Mouse (Mus musculus) T-helper 1 cell (primary cell): ENCODE results near the gene Tcl1b5.
"Not testable (repeated sequence)": the region's sequence is repeated elsewhere in the genome, so short reads cannot be mapped to it uniquely, and the experiment has no call there.

Experiments
- in situ Hi-C: fragments of 300-600 bp; cut with MboI, MseI; formaldehyde crosslinking; loops from one replicate; pipeline ENCODE4 v1.15.1; 2025; ENCODE audit warnings: high pct_unique_total_duplicates

Gene Tcl1b5

DNA sequence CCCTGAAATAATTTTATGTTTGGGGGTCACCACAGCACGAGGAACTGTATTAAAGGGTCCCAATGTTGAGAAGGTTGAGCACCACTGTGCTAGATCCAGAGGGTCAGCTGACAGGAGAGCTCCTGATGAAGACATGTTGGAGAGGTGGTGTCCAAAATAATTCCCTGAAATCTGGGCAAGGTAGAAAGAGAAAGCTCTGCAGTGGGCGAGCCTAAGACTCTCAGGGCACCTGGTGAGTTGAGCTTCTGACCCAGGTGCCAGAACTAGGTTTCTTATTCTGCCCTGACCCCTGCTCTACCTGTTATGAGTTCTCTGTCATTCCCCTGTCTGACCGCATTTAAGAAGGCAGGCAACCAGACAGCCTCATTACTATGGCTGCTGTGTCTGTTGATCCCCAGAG, at the start of gene Tcl1b5:
Tcl1b5 (plus strand) TSS at position 301 of the 400 bp plus-strand sequence.
- in situ Hi-C loops: loop anchor here (10.0 kb wide), 1 partner anchor 121 kb away; no protein-coding TSS in a partner anchor

DNA sequence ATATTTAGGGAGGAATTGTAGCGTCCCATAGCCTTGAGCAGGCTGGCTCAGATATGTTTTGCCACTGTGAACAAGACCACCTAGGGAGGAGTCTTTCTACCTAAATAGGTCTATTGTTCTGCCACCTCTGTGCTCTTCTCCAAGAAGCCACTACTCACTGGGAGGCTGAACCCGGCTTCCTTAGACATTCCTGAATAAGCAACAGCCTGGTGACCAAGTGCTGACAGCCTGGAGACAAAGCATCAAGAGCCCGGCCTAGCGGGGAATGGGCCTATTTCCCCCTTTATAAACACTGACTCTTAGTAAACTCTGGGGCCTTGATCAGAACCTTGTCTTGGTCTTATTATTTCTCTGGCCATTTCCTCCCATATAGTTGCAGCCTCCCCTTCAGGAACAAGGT, 49.6 kb upstream of the Tcl1b5 start:
- in situ Hi-C loops: no loop called here

DNA sequence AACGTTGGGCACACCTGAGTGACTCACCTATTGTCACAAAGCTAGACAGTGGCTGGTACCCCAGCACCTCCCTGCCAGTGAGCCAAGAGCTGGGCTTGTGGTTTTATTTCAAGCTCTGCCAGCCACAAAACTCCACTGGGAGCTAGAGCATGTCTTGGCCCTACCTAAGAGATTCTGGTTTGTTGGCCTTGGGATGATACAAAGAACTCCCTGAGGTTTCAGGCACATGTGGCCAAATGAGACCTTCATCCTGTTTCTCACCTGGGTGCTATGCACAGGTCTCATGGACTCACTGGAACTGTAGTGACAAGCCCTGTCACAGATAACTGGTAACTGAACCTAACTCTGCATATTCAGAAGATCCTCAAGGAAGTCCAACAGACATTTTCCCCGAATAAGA, 48.5 kb upstream of the Tcl1b5 start:
- in situ Hi-C loops: no loop called here

DNA sequence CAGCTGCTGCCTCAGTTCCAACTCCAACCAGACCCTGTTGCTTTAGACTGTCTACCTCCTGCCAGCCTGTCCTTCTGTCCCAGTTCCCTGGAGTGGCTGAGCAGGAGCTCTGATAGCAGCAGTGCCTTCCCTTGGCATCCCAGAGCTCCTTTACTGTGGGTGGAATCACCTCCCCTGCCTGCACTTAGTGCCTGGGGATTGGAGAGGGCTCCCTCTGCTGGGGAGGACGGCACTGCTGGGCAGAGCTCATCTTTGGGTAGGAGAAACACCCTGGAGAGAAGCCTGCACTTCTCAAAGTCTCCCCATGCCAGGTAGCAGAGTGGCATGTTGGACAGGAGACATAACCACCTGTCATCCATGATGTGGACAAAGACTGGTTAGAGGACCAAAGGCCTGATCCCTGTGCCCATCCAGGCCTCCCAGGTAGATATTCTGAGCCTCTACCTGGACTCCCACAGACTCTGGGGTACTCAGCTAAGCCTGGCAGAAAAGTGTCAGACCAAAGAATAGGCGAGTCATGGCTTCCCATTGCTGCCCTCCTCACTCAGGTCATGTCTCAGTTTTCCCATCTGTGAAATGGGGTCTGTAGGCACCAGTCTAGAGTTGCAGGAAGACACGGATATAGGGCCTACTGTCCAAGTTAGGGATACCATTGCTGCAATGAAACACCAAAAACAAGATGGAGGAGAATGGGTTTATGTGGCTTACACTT, 46.5 kb upstream of the Tcl1b5 start:
- in situ Hi-C loops: not testable (repeated sequence)

DNA sequence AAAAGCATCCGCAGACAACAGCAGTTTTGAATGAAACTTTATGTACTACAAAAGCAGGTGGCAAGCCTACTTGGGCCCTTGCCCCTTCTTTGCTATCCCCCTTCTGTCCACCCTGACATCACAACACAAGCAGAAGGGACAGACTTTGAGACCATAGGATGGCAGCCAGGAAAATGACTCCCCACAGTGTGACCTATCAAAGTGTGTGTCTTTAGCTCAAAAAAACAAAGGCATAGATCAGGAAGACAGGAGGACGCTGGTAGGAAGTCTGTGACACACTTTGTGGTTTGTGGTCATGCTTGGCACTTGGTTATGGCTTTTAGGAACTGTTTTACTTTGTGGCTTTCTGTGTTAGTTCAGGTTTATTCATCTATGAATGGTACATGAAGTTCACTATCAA, 42.0 kb upstream of the Tcl1b5 start:
- in situ Hi-C loops: not testable (repeated sequence)

DNA sequence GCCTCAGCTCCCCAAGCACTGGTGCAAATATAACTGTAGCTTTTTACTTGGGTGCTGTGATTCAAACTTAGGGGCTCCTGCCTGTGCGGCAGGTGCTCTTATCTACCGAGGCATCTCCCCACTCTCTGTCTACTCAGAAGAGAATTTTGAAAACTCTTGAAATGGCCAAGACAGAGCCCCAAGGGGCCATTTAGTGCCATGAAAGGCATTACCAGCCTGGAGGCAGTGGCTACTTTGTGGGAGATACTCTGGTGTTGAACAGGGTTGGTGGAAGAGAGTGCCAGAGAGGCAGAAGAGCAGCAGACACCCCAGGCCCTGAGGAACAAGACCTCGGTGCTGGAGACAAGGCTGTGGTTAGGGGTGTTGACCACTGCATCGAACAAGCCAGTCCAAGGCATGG, 41.3 kb upstream of the Tcl1b5 start:
- in situ Hi-C loops: not testable (repeated sequence)

DNA sequence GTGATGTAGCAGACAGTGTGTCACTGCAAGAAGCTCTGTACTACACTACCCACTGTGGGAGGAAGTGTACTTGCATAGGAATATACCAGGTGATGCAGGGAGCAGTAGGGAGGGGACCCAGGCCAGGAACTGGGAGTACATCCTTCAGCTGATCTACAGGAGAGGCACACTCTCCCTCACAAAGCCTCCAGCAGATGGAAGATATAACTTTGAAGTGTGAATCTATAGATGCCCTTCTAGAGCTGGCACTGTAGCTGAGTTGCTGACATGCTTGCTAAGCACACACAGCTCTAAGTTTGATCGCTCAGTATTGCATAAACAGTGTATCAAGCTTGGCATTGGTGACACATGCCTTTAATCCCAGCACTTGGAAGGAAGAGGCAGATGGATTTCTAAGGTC, 38.4 kb upstream of the Tcl1b5 start:
- in situ Hi-C loops: not testable (repeated sequence)

DNA sequence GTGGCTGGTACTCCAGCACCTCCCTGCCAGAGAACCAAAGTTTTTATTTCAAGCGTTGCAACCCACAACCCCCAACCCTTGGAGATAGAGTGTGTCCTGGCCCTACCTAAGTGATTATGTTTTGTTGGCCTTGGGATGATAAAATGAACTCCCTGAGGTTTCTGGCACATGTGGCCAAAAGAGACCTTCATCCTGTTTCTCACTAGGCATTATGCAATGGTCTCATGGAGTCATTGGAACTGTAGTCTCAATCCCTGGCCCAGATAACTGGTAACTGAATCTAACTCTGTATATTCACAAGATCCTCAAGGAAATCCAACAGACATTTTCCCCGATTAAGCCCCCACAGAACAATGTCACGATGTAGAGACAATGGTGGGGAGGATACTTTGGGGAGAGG, 33.0 kb upstream of the Tcl1b5 start:
- in situ Hi-C loops: no loop called here

DNA sequence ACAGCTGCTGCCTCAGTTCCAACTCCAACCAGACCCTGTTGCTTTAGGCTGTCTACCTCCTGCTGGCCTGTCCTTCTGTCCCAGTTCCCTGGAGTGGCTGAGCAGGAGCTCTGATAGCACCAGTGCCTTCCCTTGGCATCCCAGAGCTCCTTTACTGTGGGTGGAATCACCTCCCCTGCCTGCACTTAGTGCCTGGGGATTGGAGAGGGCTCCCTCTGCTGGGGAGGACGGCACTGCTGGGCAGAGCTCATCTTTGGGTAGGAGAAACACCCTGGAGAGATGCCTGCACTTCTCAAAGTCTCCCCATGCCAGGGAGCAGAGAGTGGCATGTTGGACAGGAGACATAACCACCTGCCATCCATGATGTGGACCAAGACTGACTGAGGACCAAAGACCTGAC, 31.2 kb upstream of the Tcl1b5 start:
- in situ Hi-C loops: not testable (repeated sequence)

DNA sequence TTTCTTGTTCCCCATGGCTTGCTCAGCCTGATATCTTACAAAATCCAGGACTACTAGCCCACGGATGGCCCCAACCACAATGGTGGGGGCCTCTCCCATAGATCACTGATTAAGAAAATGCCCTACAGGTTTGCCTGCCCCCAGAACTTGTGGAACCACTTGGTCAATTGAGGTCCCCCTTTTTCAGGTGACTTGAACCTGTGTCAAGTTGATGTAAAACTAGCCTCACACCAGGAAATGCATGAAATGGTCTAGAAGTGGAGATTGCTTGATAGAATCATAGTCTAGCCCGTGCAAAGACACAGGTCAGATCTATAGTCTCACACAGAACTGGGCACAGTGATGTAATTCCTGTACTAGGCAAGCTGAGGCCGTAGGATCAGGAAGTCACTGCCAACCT, 30.4 kb upstream of the Tcl1b5 start, which contains the start of gene Tcl1b2:
Tcl1b2 (plus strand) TSS at position 301 of the 400 bp plus-strand sequence.
- in situ Hi-C loops: no loop called here

DNA sequence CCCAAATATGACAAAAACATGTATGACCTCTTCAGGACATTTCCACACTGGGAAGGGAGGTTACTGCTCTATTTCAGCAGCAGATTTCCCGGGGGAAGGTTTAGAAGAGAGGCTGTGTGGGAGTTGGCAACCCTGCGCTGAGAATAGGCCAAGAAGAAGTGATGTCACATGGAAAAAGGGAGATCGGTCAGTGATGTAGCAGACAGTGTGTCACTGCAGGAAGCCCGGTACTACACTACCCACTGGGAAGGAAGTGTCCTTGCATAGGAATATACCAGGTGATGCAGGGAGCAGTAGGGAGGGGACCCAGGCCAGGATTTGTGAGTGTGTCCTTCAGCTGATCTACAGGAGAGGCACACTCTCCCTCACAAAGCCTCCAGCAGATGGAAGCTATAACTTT, 20.9 kb upstream of the Tcl1b5 start:
- in situ Hi-C loops: not testable (repeated sequence)

DNA sequence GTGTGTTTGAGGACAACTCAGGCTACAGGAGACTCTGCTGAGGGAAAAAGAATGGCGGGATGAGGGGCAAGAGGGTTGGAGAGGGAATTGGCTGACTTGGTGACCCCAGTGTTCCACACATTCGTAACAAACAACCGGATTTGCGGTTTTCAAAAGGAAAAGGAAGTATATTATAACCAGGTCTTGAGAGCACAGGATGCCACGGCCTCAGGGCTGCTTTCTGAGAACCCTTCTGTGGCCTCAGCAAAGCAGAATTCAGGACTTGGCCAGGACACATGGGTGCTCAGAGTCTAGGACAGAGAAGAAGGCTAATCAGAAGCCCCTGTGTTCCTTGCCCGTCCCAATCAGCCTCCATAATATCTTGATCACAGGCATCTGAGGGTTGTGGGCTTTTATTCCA, 17.3 kb upstream of the Tcl1b5 start:
- in situ Hi-C loops: no loop called here

DNA sequence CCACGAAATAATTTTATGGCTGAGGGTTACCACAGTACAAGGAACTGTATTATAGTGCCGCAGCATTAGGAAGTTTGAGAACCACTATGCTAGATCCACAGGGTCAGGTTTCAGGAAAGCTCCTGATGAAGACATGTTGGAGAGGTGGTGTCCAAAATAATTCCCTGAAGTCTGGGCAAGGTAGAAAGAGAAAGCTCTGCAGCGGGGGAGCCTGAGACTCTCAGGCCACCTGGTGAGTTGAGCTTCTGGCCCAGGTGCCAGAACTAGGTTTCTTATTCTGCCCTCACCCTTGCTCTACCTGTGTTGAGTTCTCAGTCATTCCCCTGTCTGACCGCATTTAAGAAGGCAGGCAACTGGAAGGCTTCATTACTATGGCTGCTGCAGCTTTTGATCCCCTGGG, 16.8 kb upstream of the Tcl1b5 start, which contains the start of gene Tcl1b1:
Tcl1b1 (plus strand) TSS at position 301 of the 400 bp plus-strand sequence.
- in situ Hi-C loops: no loop called here

DNA sequence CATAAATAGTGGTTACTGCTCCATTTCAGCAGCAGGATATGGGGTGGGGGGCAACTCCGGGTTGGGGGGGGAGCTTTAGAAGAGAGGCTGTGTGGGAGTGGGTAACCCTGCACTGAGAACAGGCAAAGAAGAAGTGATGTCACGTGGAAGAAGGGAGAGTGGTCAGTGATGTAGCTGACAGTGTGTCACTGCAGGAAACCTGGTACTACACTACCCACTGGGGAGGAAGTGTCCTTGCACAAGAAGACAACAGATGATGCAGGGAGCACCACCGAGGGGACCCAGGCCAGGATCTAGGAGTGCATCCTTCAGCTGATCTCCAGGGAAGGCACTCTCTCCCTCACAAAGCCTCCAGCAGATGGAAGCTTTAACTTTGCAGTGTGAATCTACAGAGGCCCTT, 9.4 kb upstream of the Tcl1b5 start:
- in situ Hi-C loops: no loop called here

DNA sequence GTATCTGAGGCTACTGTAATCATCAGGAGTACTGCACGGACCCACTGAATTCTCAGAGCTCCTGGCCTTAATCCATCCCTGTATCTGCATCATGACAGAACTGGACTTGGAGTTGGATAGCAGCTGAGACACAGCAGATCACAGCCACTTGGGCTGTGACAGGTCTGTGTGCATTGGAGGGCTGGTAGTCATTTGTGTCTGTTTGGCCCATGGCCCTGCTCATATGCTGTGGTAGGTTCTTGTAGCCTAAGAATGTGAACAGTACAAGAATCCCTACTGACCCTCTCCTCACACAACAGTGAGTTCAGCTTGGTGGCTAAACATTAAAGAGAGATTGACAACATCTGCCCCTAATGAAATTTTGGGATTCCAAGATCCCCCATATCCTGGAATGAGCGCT, 2.8 kb upstream of the Tcl1b5 start:
- in situ Hi-C loops: loop anchor here (10.0 kb wide), 1 partner anchor 119 kb away; no protein-coding TSS in a partner anchor

DNA sequence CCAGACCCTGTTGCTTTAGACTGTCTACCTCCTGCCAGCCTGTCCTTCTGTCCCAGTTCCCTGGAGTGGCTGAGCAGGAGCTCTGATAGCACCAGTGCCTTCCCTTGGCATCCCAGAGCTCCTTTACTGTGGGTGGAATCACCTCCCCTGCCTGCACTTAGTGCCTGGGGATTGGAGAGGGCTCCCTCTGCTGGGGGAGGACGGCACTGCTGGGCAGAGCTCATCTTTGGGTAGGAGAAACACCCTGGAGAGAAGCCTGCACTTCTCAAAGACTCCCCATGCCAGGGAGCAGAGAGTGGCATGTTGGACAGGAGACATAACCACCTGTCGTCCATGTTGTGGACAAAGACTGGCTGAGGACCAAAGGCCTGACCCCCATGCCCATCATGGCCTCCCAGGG, 1.8 kb upstream of the Tcl1b5 start:
- in situ Hi-C loops: loop anchor here (10.0 kb wide), 1 partner anchor 120 kb away; no protein-coding TSS in a partner anchor

DNA sequence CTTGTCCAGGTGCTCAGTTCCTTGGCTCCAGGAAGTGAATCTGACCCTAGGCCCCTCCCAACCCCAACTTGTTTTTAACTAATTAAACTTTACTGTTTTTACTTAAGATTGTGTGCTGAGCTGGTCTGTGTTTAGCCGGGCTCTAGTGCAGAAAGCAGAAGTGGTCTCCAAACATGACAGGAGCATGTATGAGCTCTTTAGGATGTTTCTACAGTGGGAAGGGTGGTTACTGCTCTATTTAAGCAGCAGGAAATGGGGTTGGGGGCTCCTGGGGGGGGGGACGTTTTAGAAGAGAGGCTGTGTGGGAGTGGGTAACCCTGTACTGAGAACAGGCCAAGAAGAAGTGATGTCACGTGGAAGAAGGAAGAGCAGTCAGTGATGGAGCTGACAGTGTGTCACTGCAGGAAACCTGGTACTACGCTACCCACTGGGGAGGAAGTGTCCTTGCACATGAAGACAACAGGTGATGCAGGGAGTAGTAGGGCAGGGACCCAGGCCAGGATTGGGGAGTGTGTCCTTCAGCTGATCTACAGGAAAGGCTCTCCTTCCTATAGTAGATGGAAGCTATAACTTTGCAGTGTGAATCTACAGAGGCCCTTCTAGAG, 5.0 kb downstream of the Tcl1b5 start:
- in situ Hi-C loops: not testable (repeated sequence)

DNA sequence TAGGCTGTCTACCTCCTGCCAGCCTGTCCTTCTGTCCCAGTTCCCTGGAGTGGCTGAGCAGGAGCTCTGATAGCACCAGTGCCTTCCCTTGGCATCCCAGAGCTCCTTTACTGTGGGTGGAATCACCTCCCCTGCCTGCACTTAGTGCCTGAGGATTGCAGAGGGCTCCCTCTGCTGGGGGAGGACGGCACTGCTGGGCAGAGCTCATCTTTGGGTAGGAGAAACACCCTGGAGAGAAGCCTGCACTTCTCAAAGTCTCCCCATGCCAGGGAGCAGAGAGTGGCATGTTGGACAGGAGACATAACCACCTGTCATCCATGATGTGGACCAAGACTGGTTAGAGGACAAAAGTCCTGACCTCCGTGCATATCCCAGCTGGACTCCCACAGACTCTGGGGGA, 12.8 kb downstream of the Tcl1b5 start:
- in situ Hi-C loops: not testable (repeated sequence)

DNA sequence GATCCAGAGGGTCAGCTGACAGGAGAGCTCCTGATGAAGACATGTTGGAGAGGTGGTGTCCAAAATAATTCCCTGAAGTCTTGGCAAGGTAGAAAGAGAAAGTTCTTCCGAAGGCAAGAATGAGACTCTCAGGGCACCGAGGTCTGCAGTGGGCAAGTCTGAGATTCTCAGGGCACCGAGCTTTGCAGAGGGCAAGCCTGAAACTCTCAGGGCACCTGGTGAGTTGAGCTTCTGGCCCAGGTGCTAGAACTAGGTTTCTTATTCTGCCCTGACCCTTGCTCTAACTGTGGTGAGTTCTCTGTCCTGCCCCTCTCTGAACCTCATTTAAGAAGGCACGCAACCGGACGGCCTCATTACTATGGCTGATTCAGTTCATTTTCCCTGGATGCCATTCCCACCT, 14.6 kb downstream of the Tcl1b5 start, which contains the start of gene Tcl1b3:
Tcl1b3 (plus strand) TSS at position 301 of the 400 bp plus-strand sequence.
- in situ Hi-C loops: not testable (repeated sequence)

DNA sequence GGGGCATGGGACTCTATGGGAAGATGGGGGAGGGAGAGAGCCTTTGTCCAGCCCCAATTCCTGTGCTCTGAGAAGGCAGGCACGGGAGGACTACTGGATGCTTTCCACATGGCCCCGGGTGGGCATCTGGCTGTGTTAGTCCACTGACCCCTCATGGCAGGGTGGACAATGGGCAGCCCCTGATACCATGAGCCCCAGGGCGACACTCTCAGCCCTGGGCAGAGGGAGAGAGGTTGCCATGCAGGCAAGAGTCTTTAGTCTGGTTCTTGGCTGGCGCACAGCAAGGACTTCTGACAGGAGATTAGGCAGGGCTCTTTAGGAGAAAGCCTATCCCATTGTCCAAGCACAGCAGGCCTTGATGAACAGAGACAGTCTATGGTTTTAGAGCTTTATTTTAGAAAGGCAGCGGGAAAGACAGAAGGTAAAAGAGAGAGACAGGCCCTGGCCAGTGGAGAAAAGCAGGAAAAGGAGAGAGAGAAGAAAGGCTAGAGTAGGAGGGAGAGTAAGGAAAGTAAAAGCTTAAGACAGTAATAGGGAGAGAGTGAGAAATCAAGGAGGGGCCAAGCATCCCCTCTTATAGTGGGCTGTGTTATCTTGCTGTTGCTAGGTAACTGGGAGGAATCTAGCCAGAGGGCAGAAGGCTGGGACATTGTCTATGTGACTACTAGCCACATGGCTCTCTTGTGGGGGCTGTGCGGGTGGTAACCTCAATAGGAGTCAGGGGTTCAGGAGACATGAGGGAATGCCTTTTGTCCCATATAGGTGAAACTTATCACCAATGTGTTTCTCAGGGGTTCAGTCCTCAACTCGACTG, 23.7 kb downstream of the Tcl1b5 start:
- in situ Hi-C loops: not testable (repeated sequence)

DNA sequence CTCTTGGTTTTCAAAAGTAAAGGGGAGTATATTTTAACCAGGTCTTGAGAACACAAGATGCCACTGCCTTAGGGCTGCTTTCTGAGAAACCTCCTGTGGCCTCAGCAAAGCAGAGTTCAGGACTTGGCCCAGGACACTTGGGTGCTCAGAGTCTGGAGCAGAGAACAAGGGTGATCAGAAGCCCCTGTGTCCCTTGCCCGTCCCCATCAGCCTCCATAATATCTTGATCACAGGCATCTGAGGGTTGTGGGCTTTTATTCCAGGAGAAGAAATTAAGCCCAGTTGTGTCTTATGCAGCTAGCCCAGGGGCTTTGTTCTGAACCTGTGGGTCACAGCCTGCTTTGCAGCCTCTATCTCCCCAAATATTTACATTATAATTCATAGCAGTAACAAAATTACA, 25.5 kb downstream of the Tcl1b5 start, which contains the start of gene Tcl1b4:
Tcl1b4 (plus strand) TSS at position 301 of the 400 bp plus-strand sequence.
- in situ Hi-C loops: not testable (repeated sequence)

DNA sequence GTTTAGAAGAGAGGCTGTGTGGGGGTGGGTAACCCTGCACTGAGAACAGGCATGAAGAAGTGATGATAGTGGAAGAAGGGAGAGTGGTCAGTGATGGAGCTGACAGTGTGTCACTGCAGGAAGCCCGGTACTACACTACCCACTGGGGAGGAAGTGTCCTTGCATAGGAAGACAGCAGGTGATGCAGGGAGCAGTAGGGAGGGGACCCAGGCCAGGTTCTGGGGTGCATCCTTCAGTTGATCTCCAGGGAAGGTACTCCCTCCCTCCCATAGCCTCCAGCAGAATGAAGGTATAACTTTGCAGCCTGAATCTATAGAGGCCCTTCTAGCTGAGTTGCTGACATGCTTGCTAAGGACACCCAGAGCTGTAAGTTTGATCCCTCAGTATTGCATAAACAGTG, 30.9 kb downstream of the Tcl1b5 start:
- in situ Hi-C loops: no loop called here
